Mouse (Mus musculus): ENCODE measurements around the gene Nova2. TPM values are rescaled to one million over a fixed set of nuclear protein-coding genes. Genes with fewer than 3 reads are reported as not detected.

Gene Nova2
- polyA plus RNA-seq, 1 experiment from 2014 or later, result 11.9 TPM

- peak overlapping the region; percentile 68 for H3K9ac ChIP-seq (ENCODE audit: low read depth, low read length)
- peak; percentile 34 for ATAC-seq
- H3K36me3 ChIP-seq (ENCODE audit: control insufficient read depth, insufficient read depth, low read length), result no peaks in the 10 kb centered on the region
- peaks cover 13% of the 10 kb centered on the region; the same call in 1 of the 2 replicates for H3K4me1 ChIP-seq (ENCODE audit: control insufficient read depth, insufficient read depth, low read length)
- H3K27ac ChIP-seq (ENCODE audit: low read length), result no peak overlapping the region; the same call in 1 of the 2 replicates
- H3K9me3 ChIP-seq (replicated peaks; ENCODE audit: control insufficient read depth, low read length, poor library complexity, severe bottlenecking), result no peaks in the 10 kb centered on the region
- peak overlapping the region; percentile 46 for H3K4me3 ChIP-seq (ENCODE audit: low read depth, low read length)
- H3K27me3 ChIP-seq (ENCODE audit: control insufficient read depth, insufficient read depth, low read depth, low read length), result no peaks in the 10 kb centered on the region
- WGBS, result 2% methylated on average over 40 of the region's 41 CpGs
- H3K4me2 ChIP-seq (ENCODE audit: low read length), result peak overlapping the region; percentile 77
Measured at GRCm38 (mm10) chr7:18893651-18894430, 31.8 kb upstream of the Nova2 start.

DNA sequence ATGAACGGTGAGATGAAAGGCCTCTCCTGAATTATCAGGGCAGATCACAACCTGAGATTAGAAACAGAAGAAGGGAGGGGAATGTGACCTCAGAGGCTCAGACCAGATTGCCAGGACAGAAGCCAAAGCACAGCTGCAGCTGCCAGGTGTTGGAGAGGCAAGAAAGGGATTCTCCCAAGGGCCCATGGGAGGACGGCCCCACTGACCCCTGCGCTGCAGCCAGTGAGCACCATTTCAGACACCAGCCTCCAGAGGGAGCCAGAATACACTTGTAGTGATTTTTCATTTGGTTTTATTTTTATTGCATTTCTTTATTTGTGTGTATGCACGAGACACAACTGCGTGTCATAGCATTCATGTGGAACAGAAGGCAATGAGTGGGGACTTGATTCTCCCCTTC is 29.2 kb upstream of the Nova2 start:
- H3K36me3 ChIP-seq (ENCODE audit: control insufficient read depth, insufficient read depth, low read length), result no peaks in the 10 kb centered on the region
- H3K27ac ChIP-seq (ENCODE audit: low read length), result no peak overlapping the region
- H3K4me2 ChIP-seq (ENCODE audit: low read length), result no peak overlapping the region
- H3K9me3 ChIP-seq (replicated peaks; ENCODE audit: control insufficient read depth, low read length, poor library complexity, severe bottlenecking), result no peaks in the 10 kb centered on the region
- no peak overlapping the region for H3K4me3 ChIP-seq (ENCODE audit: low read depth, low read length)
- WGBS, result 24% methylated on average over 5 of the region's 5 CpGs
- ATAC-seq, result no peak
- H3K4me1 ChIP-seq (ENCODE audit: control insufficient read depth, insufficient read depth, low read length), result peaks cover 13% of the 10 kb centered on the region; the same call in 1 of the 2 replicates
- no peak overlapping the region for H3K9ac ChIP-seq (ENCODE audit: low read depth, low read length)
- no peaks in the 10 kb centered on the region for H3K27me3 ChIP-seq (ENCODE audit: control insufficient read depth, insufficient read depth, low read depth, low read length)

- ATAC-seq, result no peak
- no peaks in the 10 kb centered on the region for H3K9me3 ChIP-seq (replicated peaks; ENCODE audit: control insufficient read depth, low read length, poor library complexity, severe bottlenecking)
- H3K4me2 ChIP-seq (ENCODE audit: low read length), result no peak overlapping the region
- H3K9ac ChIP-seq (ENCODE audit: low read depth, low read length), result no peak overlapping the region
- H3K4me3 ChIP-seq (ENCODE audit: low read depth, low read length), result no peak overlapping the region
- H3K4me1 ChIP-seq (ENCODE audit: control insufficient read depth, insufficient read depth, low read length), result no peaks in the 10 kb centered on the region
- 88% methylated on average over 2 of the region's 2 CpGs for WGBS
- H3K36me3 ChIP-seq (ENCODE audit: control insufficient read depth, insufficient read depth, low read length), result no peaks in the 10 kb centered on the region
- no peak overlapping the region for H3K27ac ChIP-seq (ENCODE audit: low read length)
- no peaks in the 10 kb centered on the region for H3K27me3 ChIP-seq (ENCODE audit: control insufficient read depth, insufficient read depth, low read depth, low read length)
Measured at GRCm38 (mm10) chr7:18900513-18900912, 25.2 kb upstream of the Nova2 start.

DNA sequence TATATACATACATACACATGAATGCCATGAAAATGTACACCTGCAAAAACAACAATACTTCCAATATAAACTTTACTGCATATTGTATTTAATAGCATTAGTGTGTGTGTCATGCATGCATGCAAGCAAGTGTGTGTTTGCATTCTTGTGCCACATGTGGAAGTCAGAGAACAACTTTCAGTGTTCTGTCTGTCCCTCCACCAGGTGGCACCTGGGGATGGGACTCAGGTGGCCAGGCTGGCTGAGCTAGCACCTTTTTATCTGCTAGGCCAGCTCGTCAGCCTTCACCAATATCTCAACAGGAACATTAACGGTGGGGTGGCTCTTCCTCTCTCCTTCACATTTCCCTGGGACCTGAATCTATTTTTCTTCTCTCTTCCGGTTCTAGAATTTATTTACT is 23.2 kb upstream of the Nova2 start:
- Histone ChIP-seq H3K4me3 (ENCODE audit: low read depth, low read length) (no peak overlapping the region), H3K36me3 (ENCODE audit: control insufficient read depth, insufficient read depth, low read length) (no peaks in the 10 kb centered on the region), H3K9ac (ENCODE audit: low read depth, low read length) (no peak overlapping the region), H3K9me3 (replicated peaks; ENCODE audit: control insufficient read depth, low read length, poor library complexity, severe bottlenecking) (no peaks in the 10 kb centered on the region), H3K27ac (ENCODE audit: low read length) (no peak overlapping the region), H3K4me1 (ENCODE audit: control insufficient read depth, insufficient read depth, low read length) (no peaks in the 10 kb centered on the region), H3K27me3 (ENCODE audit: control insufficient read depth, insufficient read depth, low read depth, low read length) (no peaks in the 10 kb centered on the region), H3K4me2 (ENCODE audit: low read length) (no peak overlapping the region)
- no peak for ATAC-seq
- WGBS, result 58% methylated on average over 3 of the region's 3 CpGs

DNA sequence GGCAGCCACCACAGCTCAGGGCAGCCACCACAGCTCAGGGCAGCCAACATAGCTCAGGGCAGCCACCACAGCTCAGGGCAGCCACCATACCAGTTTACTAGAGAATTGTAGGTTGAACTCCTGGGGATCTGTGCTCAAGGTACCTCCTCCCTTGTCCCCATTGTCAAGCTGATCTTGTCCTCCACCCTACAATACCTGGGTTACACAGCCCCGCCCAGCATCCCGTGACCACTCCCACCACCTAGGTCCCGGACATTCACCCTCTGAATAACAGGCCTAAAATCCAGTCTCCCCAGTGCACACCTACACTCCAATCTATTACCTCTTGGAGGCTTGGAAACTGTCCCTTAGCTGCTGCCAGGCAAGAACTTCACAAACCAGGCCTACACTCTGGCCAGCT is 20.7 kb upstream of the Nova2 start:
- Histone ChIP-seq H3K9ac (ENCODE audit: low read depth, low read length) (no peak overlapping the region), H3K4me2 (ENCODE audit: low read length) (no peak overlapping the region), H3K4me3 (ENCODE audit: low read depth, low read length) (no peak overlapping the region), H3K36me3 (ENCODE audit: control insufficient read depth, insufficient read depth, low read length) (no peaks in the 10 kb centered on the region), H3K4me1 (ENCODE audit: control insufficient read depth, insufficient read depth, low read length) (peaks cover 12% of the 10 kb centered on the region), H3K27ac (ENCODE audit: low read length) (no peak overlapping the region), H3K9me3 (replicated peaks; ENCODE audit: control insufficient read depth, low read length, poor library complexity, severe bottlenecking) (no peaks in the 10 kb centered on the region), H3K27me3 (ENCODE audit: control insufficient read depth, insufficient read depth, low read depth, low read length) (no peaks in the 10 kb centered on the region)
- WGBS, result 71% methylated on average over 3 of the region's 3 CpGs
- ATAC-seq, result no peak

- Histone ChIP-seq H3K4me3 (ENCODE audit: low read depth, low read length) (peak overlapping the region; percentile 59), H3K4me2 (ENCODE audit: low read length) (peak overlapping the region; percentile 68), H3K27me3 (ENCODE audit: control insufficient read depth, insufficient read depth, low read depth, low read length) (no peaks in the 10 kb centered on the region), H3K9ac (ENCODE audit: low read depth, low read length) (peak overlapping the region; percentile 49), H3K9me3 (replicated peaks; ENCODE audit: control insufficient read depth, low read length, poor library complexity, severe bottlenecking) (no peaks in the 10 kb centered on the region), H3K4me1 (ENCODE audit: control insufficient read depth, insufficient read depth, low read length) (peaks cover 17% of the 10 kb centered on the region), H3K36me3 (ENCODE audit: control insufficient read depth, insufficient read depth, low read length) (no peaks in the 10 kb centered on the region), H3K27ac (ENCODE audit: low read length) (no peak overlapping the region)
- 8% methylated on average over 17 of the region's 17 CpGs for WGBS
- peak; percentile 30 for ATAC-seq
Measured at GRCm38 (mm10) chr7:18909797-18910196, 15.9 kb upstream of the Nova2 start.

DNA sequence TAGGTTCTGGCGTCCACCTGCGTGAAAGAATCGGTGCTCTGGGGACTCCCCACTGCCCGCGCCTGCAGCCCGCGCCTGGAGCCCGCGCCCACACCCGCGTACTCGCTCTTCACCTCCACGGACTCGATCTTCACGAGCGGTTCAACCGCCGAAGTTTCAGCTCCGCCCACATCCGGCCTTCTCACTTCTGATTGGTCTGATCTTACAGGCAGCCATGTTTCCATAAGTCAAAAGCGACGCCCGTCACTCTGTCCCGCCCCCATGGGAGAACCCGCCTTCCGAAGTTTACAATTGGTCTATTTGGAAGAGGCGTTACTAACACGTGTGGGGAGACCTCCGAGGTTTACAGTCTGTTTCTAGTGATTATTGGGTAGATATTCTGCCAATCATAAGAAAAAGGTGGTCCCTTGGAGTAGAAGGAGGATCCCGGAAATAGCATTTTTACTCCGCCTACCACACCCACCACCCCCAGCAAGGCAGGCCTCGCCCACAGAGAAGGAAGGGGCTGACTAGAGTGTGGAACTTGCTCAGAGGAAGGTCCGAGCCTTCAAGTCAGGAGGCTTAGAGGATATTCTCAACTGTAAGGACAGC is 15.4 kb upstream of the Nova2 start, which contains the start of gene Ccdc61:
Gene Ccdc61 (minus strand): TSS at position 175 of the 591 bp plus-strand sequence.
- ATAC-seq, result peak; percentile 99
- Histone ChIP-seq H3K9me3 (replicated peaks; ENCODE audit: control insufficient read depth, low read length, poor library complexity, severe bottlenecking) (no peaks in the 10 kb centered on the region), H3K27me3 (ENCODE audit: control insufficient read depth, insufficient read depth, low read depth, low read length) (no peaks in the 10 kb centered on the region), H3K4me1 (ENCODE audit: control insufficient read depth, insufficient read depth, low read length) (peaks cover 17% of the 10 kb centered on the region), H3K9ac (ENCODE audit: low read depth, low read length) (peak within 1 kb of the TSS; percentile 58), H3K27ac (ENCODE audit: low read length) (peak within 1 kb of the TSS; percentile 67), H3K4me2 (ENCODE audit: low read length) (peak within 1 kb of the TSS; percentile 74), H3K4me3 (ENCODE audit: low read depth, low read length) (peak within 1 kb of the TSS; percentile 59), H3K36me3 (ENCODE audit: control insufficient read depth, insufficient read depth, low read length) (no peaks in the 10 kb centered on the region)
- WGBS, result under 1% methylated on average over 33 of the region's 33 CpGs

DNA sequence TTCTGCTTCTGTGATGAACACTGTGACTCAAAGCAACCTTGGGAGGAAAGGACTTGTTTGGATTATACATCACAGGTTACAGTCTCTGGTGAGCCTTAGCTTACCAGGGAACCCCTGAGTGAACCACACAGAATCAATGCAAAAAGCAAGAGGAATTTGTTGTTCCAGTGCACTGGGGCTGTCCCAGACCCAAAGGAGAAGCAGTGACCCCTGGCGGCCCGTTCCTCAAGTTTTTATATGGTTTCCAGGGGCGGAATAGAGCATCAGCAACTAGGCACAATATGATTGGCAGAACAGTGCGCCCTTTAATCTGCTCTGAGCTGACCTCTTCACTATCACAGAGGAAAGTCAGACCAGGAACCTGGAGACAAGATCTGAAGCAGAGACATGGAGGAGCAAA is 9.4 kb upstream of the Nova2 start:
- no peak overlapping the region for H3K4me2 ChIP-seq (ENCODE audit: low read length)
- H3K9me3 ChIP-seq (replicated peaks; ENCODE audit: control insufficient read depth, low read length, poor library complexity, severe bottlenecking), result no peaks in the 10 kb centered on the region
- H3K27me3 ChIP-seq (ENCODE audit: control insufficient read depth, insufficient read depth, low read depth, low read length), result no peaks in the 10 kb centered on the region
- H3K36me3 ChIP-seq (ENCODE audit: control insufficient read depth, insufficient read depth, low read length), result no peaks in the 10 kb centered on the region
- 66% methylated on average over 4 of the region's 4 CpGs for WGBS
- no peak overlapping the region for H3K4me3 ChIP-seq (ENCODE audit: low read depth, low read length)
- peaks cover 8% of the 10 kb centered on the region for H3K4me1 ChIP-seq (ENCODE audit: control insufficient read depth, insufficient read depth, low read length)
- H3K9ac ChIP-seq (ENCODE audit: low read depth, low read length), result no peak overlapping the region
- no peak overlapping the region for H3K27ac ChIP-seq (ENCODE audit: low read length)
- no peak for ATAC-seq

DNA sequence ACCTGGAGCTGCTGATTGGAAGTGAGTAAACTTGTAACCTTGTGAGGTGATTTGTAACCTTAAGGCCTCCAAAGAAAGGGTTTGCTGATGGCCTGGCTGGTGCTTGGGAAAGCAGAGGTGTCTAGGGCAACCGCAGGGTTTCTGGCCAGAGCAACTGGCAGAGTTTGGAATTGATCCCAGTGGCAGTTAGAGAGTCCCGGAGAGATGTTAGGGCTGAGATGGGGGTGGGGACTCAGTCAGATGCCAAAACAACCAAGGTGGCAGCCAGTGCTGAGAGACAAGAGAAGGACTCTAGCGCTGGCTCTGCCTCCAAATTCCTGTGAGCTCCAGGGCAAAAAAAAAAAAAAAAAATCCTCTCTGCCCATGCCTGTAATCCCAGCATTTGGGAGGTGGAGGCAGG is 7.8 kb upstream of the Nova2 start:
- H3K4me3 ChIP-seq (ENCODE audit: low read depth, low read length), result no peak overlapping the region
- H3K27ac ChIP-seq (ENCODE audit: low read length), result no peak overlapping the region
- H3K9ac ChIP-seq (ENCODE audit: low read depth, low read length), result no peak overlapping the region
- peaks cover 24% of the 10 kb centered on the region for H3K4me1 ChIP-seq (ENCODE audit: control insufficient read depth, insufficient read depth, low read length)
- no peak for ATAC-seq
- H3K36me3 ChIP-seq (ENCODE audit: control insufficient read depth, insufficient read depth, low read length), result no peaks in the 10 kb centered on the region
- H3K9me3 ChIP-seq (replicated peaks; ENCODE audit: control insufficient read depth, low read length, poor library complexity, severe bottlenecking), result no peaks in the 10 kb centered on the region
- no peak overlapping the region for H3K4me2 ChIP-seq (ENCODE audit: low read length)
- no peaks in the 10 kb centered on the region for H3K27me3 ChIP-seq (ENCODE audit: control insufficient read depth, insufficient read depth, low read depth, low read length)
- WGBS, result 70% methylated on average over 3 of the region's 3 CpGs

All from midbrain, embryonic 16.5 days (tissue).